Mouse (Mus musculus) limb, embryonic 12.5 days (tissue): ENCODE results near the gene Tmed4. TPM values are rescaled to one million over a fixed set of nuclear protein-coding genes. Genes with fewer than 3 reads are reported as not detected.

ENCODE experiments used
- ATAC-seq: fragments of 200-750 bp; cut with Nextera tagmentation; 2 replicates; pipeline ENCODE4 v1.8.0; 2017; ENCODE audit warnings: low read depth, moderate TSS enrichment; ENCODE audit not compliant: insufficient number of reproducible peaks, insufficient read depth, low FRiP score, low TSS enrichment
- H3K27ac ChIP-seq: fragments of 300-500 bp; sonication (generic); 2 replicates; pipeline ENCODE4 v1.5.1; 2016; ENCODE audit warnings: mild to moderate bottlenecking, moderate library complexity
- H3K27me3 ChIP-seq: fragments of 300-500 bp; sonication (generic); 2 replicates; pipeline ENCODE4 v1.6.1; 2016; ENCODE audit warnings: mild to moderate bottlenecking, moderate library complexity
- H3K36me3 ChIP-seq: fragments of 300-500 bp; sonication (generic); 2 replicates; pipeline ENCODE4 v1.6.1; 2016; ENCODE audit warnings: mild to moderate bottlenecking, moderate library complexity
- H3K4me1 ChIP-seq: fragments of 300-500 bp; sonication (generic); replicated peaks from 2 replicates; pipeline ENCODE4 v1.6.1; 2016
- H3K4me2 ChIP-seq: fragments of 300-500 bp; sonication (generic); 2 replicates; pipeline ENCODE4 v1.6.1; 2016; ENCODE audit warnings: mild to moderate bottlenecking, moderate library complexity
- H3K4me3 ChIP-seq: fragments of 300-500 bp; sonication (generic); replicated peaks from 2 replicates; pipeline ENCODE4 v1.5.1; 2016; ENCODE audit warnings: mild to moderate bottlenecking
- H3K9ac ChIP-seq: fragments of 300-500 bp; sonication (generic); replicated peaks from 2 replicates; pipeline ENCODE4 v1.6.1; 2016; ENCODE audit warnings: mild to moderate bottlenecking, moderate library complexity
- H3K9me3 ChIP-seq: fragments of 300-500 bp; sonication (generic); 2 replicates; pipeline ENCODE4 v1.6.1; 2016; ENCODE audit warnings: mild to moderate bottlenecking, moderate library complexity
- WGBS: fragments of 180-500 bp; shearing (Covaris S2); methylation state at CpG from one replicate; pipeline ENCODE4 v1.1.7; 2016; 5-methylcytosine and 5-hydroxymethylcytosine counted together
- polyA plus RNA-seq: library from polyadenylated mRNA; unstranded; fragments of >200 nt; fragmentation: Nextera tagmentation; extraction: Ambion mirVana; gene quantifications from 2 replicates; pipeline ENCODE4 v1.2.1, GENCODE M21; 2016

The Tmed4 gene
- polyA plus RNA-seq, 1 experiment from 2014 or later: 112 TPM

GRCm38 (mm10) chr11:6224541-6225229 is 50.0 kb downstream of the Tmed4 start:
- Histone ChIP-seq H3K4me1 (no peaks in the 10 kb centered on the region), H3K36me3 (no peaks in the 10 kb centered on the region), H3K9me3 (no peaks in the 10 kb centered on the region), H3K4me3 (no peak overlapping the region), H3K27ac (no peak overlapping the region), H3K27me3 (peaks cover 6% of the 10 kb centered on the region), H3K4me2 (no peak overlapping the region), H3K9ac (no peak overlapping the region)
- WGBS: 76% methylated on average over 14 of the region's 14 CpGs
- ATAC-seq: no peak

GRCm38 (mm10) chr11:6222187-6222586 is 52.5 kb downstream of the Tmed4 start:
- WGBS: 92% methylated on average over 10 of the region's 10 CpGs
- H3K4me3 ChIP-seq: no peak overlapping the region
- H3K4me2 ChIP-seq: no peak overlapping the region
- H3K9me3 ChIP-seq: no peaks in the 10 kb centered on the region
- no peak for ATAC-seq
- no peaks in the 10 kb centered on the region for H3K36me3 ChIP-seq
- no peak overlapping the region for H3K9ac ChIP-seq
- H3K4me1 ChIP-seq: no peaks in the 10 kb centered on the region
- no peak overlapping the region for H3K27ac ChIP-seq
- H3K27me3 ChIP-seq: peaks cover 6% of the 10 kb centered on the region

Other genes starting within 250 kb of the Tmed4 start
- gene Camk2b, start 208.5 kb downstream of the Tmed4 start, polyA plus RNA-seq: 0.74 and 0.91 TPM in 2 replicates
- gene A730071L15Rik, start 74.8 kb downstream of the Tmed4 start, polyA plus RNA-seq: 0.42 and 0.65 TPM in 2 replicates
- 49.4 and 51.3 TPM in 2 replicates for gene Nudcd3, start 74.5 kb downstream of the Tmed4 start, polyA plus RNA-seq
- gene Npc1l1, start 44.7 kb downstream of the Tmed4 start, polyA plus RNA-seq: 0.04 TPM in 1 of 2 replicates, not detected in the other
- gene Ddx56, start 7.1 kb downstream of the Tmed4 start, polyA plus RNA-seq: 108 and 112 TPM in 2 replicates
- gene Ogdh, start 16.8 kb upstream of the Tmed4 start, polyA plus RNA-seq: 94.0 and 96.8 TPM in 2 replicates
- gene Zmiz2, start 114.2 kb upstream of the Tmed4 start, polyA plus RNA-seq: 10.3 and 10.4 TPM in 2 replicates
- 5,590 and 5,882 TPM in 2 replicates for gene Ppia, start 140.6 kb upstream of the Tmed4 start, polyA plus RNA-seq
- 763 and 824 TPM in 2 replicates for gene H2afv, start 169.6 kb upstream of the Tmed4 start, polyA plus RNA-seq
- gene Purb, start 201.0 kb upstream of the Tmed4 start, polyA plus RNA-seq: 22.6 TPM in 2 replicates
- gene Myo1g, start 246.1 kb upstream of the Tmed4 start, polyA plus RNA-seq: 0.66 and 1.8 TPM in 2 replicates